Mouse (Mus musculus) hindbrain, embryonic 14.5 days (tissue): Measurements from ENCODE around the gene Mrgpra2b. TPM values are rescaled to one million over a fixed set of nuclear protein-coding genes. Genes with fewer than 3 reads are reported as not detected.
"Not testable (repeated sequence)": the region's sequence is repeated elsewhere in the genome, so short reads cannot be mapped to it uniquely, and the experiment has no call there.

Experiments
- ATAC-seq: fragments of 200-750 bp; cut with Nextera tagmentation; 2 replicates; pipeline ENCODE4 v1.8.0; 2017; ENCODE audit warnings: moderate number of reproducible peaks, mild to moderate bottlenecking, moderate TSS enrichment, moderate library complexity; ENCODE audit not compliant: low FRiP score
- DNase-seq: peaks from one replicate; pipeline ENCODE4 v3.0.0-alpha.2; 2015; ENCODE audit warnings: low spot score
- H3K27ac ChIP-seq: fragments of 300-500 bp; sonication (generic); 2 replicates; pipeline ENCODE4 v1.5.1; 2014; ENCODE audit warnings: mild to moderate bottlenecking, moderate library complexity
- H3K27me3 ChIP-seq: fragments of 300-500 bp; sonication (generic); 2 replicates; pipeline ENCODE4 v1.6.1; 2014; ENCODE audit warnings: mild to moderate bottlenecking, low read length, mixed read lengths; ENCODE audit not compliant: control insufficient read depth, insufficient read depth
- H3K36me3 ChIP-seq: fragments of 300-500 bp; sonication (generic); replicated peaks from 2 replicates; pipeline ENCODE4 v1.6.1; 2014; ENCODE audit not compliant: control insufficient read depth, insufficient read depth
- H3K4me1 ChIP-seq: fragments of 300-500 bp; sonication (generic); replicated peaks from 2 replicates; pipeline ENCODE4 v1.6.1; 2014; ENCODE audit warnings: antibody characterized with exemption, low read length, mixed read lengths; ENCODE audit not compliant: control insufficient read depth, insufficient read depth
- H3K4me2 ChIP-seq: fragments of 300-500 bp; sonication (generic); replicated peaks from 2 replicates; pipeline ENCODE4 v1.6.1; 2014; ENCODE audit warnings: mild to moderate bottlenecking, moderate library complexity
- H3K4me3 ChIP-seq: fragments of 300-500 bp; sonication (generic); replicated peaks from 2 replicates; pipeline ENCODE4 v1.5.1; 2014; ENCODE audit warnings: mild to moderate bottlenecking, low read length
- H3K9ac ChIP-seq: fragments of 300-500 bp; sonication (generic); 2 replicates; pipeline ENCODE4 v1.6.1; 2014
- H3K9me3 ChIP-seq: fragments of 300-500 bp; sonication (generic); 2 replicates; pipeline ENCODE4 v1.6.1; 2016; ENCODE audit warnings: low read length; ENCODE audit not compliant: control insufficient read depth
- WGBS: fragments of 180-500 bp; shearing (Covaris S2); extraction: QIAGEN DNeasy Blood & Tissue Kit; methylation state at CpG from one replicate; pipeline ENCODE4 v1.1.7; 2014; 5-methylcytosine and 5-hydroxymethylcytosine counted together
- polyA plus RNA-seq: library from polyadenylated mRNA; unstranded; fragments of >200 nt; fragmentation: Nextera tagmentation; extraction: Ambion mirVana; gene quantifications from 2 replicates; pipeline ENCODE4 v1.2.1, GENCODE M21; 2014

Mrgpra2b gene
- not detected in 2 replicates for polyA plus RNA-seq

GRCm38 (mm10) chr7:47528762-47529161 is at the start of gene Mrgpra2b:
Gene Mrgpra2b (minus strand): TSS chr7:47528862.
- no peak within 1 kb of the TSS for H3K4me2 ChIP-seq
- no peaks in the 10 kb centered on the region for H3K36me3 ChIP-seq
- H3K9me3 ChIP-seq: peaks cover 31% of the 10 kb centered on the region
- H3K9ac ChIP-seq: no peak within 1 kb of the TSS
- H3K27ac ChIP-seq: no peak within 1 kb of the TSS
- ATAC-seq (no peak), DNase-seq (no peak)
- no peaks in the 10 kb centered on the region for H3K27me3 ChIP-seq
- H3K4me1 ChIP-seq: no peaks in the 10 kb centered on the region
- H3K4me3 ChIP-seq: no peak within 1 kb of the TSS

- no peak for DNase-seq
- peaks cover 30% of the 10 kb centered on the region for H3K9me3 ChIP-seq
- no peaks in the 10 kb centered on the region for H3K27me3 ChIP-seq
- no peak overlapping the region for H3K4me2 ChIP-seq
- no peak for ATAC-seq
- H3K36me3 ChIP-seq: no peaks in the 10 kb centered on the region
- H3K9ac ChIP-seq: no peak overlapping the region
- no peak overlapping the region for H3K27ac ChIP-seq
- WGBS: 71% methylated on average over 1 of the region's 1 CpGs
- H3K4me3 ChIP-seq: no peak overlapping the region
- no peaks in the 10 kb centered on the region for H3K4me1 ChIP-seq
Observed at GRCm38 (mm10) chr7:47516379-47516778, 12.3 kb downstream of the Mrgpra2b start.

DNA sequence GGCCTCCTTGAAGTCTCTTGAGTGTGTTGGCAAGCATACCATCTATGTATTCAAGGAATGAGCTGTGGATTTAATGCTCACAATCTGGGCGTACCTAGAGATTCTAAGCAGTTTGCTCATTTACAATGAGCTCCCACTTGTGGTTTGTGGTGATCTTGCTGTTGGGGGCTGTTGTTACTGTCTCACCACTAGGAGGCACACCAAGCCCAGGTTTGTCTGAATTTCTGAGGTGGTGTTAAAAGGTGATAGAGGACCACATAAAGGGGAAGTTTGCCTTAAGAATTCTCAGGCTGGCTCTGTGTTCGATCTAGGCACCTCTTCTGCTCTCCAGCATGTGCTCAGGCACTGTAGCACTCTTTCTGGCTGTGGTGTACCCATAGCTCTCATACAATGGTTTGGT is 13.6 kb downstream of the Mrgpra2b start:
- H3K4me3 ChIP-seq: no peak overlapping the region
- no peak overlapping the region for H3K4me2 ChIP-seq
- ATAC-seq (no peak), DNase-seq (no peak)
- peaks cover 23% of the 10 kb centered on the region for H3K9me3 ChIP-seq
- H3K36me3 ChIP-seq: no peaks in the 10 kb centered on the region
- WGBS: 72% methylated on average over 2 of the region's 2 CpGs
- H3K9ac ChIP-seq: no peak overlapping the region
- H3K4me1 ChIP-seq: no peaks in the 10 kb centered on the region
- H3K27me3 ChIP-seq: no peaks in the 10 kb centered on the region
- H3K27ac ChIP-seq: no peak overlapping the region

DNA sequence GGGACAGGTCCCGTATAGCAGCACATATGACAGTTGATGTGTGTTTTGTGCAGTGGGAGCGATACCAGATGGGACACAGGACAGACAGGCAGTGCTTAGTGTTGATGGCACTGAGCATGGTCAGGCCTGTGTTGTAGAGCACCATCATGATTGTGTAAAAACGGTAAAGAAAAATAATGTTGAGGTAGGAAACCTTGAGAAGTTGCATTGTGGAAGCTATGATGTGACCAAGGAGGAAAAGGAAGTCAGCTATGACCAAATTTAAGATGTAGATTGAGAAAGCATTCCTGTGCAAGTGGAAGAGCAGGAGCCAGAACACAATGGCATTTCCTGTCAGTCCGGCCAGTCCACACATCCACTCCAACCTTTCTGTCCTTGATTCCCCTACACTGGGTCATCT is 25.7 kb downstream of the Mrgpra2b start:
- no peak for DNase-seq
- no peak for ATAC-seq

DNA sequence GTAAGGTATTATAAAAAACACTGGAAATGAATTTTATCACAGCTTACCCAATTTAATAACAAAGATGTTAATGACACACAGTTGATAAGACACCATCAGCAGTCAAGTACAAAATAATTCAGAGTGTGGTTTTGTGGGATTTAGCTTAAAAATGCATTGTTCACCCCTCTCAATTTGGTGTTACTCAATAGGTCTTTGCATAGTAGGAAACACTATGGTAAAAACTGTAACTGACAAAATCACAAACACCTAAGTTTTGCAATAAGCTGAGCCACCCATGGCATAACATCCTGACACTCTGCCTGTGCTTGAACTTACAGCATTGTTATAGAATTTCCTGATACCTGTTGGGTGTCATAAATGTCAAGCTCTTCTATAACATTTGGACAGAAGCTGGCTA is 37.4 kb downstream of the Mrgpra2b start:
- H3K4me3 ChIP-seq, H3K4me2 ChIP-seq, H3K27me3 ChIP-seq, ATAC-seq, DNase-seq, H3K9ac ChIP-seq, H3K27ac ChIP-seq, H3K4me1 ChIP-seq, H3K36me3 ChIP-seq: not testable (repeated sequence)
- H3K9me3 ChIP-seq: 0 out of 2 replicates have a peak, but pooled peaks cover 15% of the 10 kb centered on the region

More for the DNA sequence above, 25.7 kb downstream of the Mrgpra2b start:
- no peaks in the 10 kb centered on the region for H3K27me3 ChIP-seq
- peaks cover 46% of the 10 kb centered on the region for H3K9me3 ChIP-seq
- WGBS: 85% methylated on average over 4 of the region's 4 CpGs
- H3K27ac ChIP-seq: no peak overlapping the region
- no peak overlapping the region for H3K9ac ChIP-seq
- H3K4me3 ChIP-seq: no peak overlapping the region
- no peaks in the 10 kb centered on the region for H3K36me3 ChIP-seq
- H3K4me2 ChIP-seq: no peak overlapping the region
- no peaks in the 10 kb centered on the region for H3K4me1 ChIP-seq

DNA sequence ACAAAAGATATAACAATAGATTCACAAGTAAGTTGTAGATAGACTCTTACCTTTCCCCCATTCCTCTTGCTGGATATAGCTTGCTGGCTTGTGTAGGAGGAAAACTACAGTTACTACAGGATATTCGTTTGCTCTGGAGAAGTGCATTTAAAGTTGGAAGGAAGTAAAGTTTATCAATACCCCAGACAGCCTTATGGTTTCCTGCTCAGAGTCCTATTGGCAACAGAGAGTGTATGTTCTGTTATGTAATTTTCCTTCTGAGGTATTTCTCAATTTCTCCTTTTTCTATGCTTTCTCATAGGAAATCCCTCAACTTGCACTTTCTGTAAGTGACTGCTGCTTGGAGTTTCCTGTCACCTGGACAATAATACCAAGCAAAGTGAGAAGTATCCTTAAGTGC is 39.2 kb downstream of the Mrgpra2b start:
- not testable (repeated sequence) for DNase-seq, H3K9ac ChIP-seq, H3K4me1 ChIP-seq, H3K4me3 ChIP-seq, H3K4me2 ChIP-seq, H3K27me3 ChIP-seq, H3K27ac ChIP-seq, ATAC-seq, H3K9me3 ChIP-seq, H3K36me3 ChIP-seq
- no CpG with 5 or more reads among the region's 1 CpGs for WGBS

DNA sequence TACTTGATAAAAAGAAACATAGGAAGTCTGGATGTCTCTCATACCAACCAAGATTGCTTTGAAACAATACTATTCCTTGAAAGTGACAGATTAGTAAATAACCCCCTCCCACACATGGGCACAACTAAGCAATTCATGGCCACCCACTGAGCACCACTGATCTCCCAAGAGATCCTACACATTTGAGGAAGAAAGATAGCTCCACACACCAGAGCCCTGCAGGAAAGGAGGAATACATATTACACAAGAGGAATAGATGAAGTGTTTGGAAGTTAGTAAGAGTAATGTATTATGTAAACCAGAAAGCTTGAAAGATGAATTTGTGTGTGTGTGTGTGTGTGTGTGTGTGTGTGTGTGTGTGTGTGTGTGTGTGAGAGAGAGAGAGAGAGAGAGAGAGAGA is 45.5 kb downstream of the Mrgpra2b start:
- DNase-seq, H3K9me3 ChIP-seq, ATAC-seq, H3K4me1 ChIP-seq, H3K27ac ChIP-seq, H3K27me3 ChIP-seq, H3K36me3 ChIP-seq, H3K4me2 ChIP-seq, H3K4me3 ChIP-seq, H3K9ac ChIP-seq: not testable (repeated sequence)

DNA sequence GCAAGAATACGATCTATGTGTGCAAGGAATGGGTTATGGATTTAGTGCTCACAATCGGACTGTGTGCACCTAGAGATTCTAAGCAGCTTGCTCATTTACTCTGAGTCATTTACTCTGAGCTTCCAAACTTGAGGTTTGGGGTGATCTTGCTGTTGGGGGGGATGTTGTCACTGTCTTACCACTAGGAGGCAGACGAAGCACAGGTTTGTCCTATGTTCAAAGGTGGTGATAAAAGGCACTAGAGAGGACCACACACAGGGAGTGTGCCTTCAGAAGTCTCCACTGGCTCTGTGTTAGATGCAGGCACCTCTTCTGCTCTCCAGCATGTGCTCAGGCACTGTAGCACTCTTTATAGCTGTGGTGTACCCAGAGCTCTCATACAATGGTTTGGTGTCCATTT is 54.8 kb downstream of the Mrgpra2b start:
- ATAC-seq, H3K27me3 ChIP-seq, H3K36me3 ChIP-seq, H3K9ac ChIP-seq, H3K27ac ChIP-seq, H3K4me3 ChIP-seq, H3K9me3 ChIP-seq, DNase-seq, H3K4me1 ChIP-seq, H3K4me2 ChIP-seq: not testable (repeated sequence)
- WGBS: 29% methylated on average over 1 of the region's 3 CpGs

- H3K4me1 ChIP-seq, H3K4me2 ChIP-seq, H3K27me3 ChIP-seq, H3K9ac ChIP-seq, H3K36me3 ChIP-seq, ATAC-seq, DNase-seq, H3K27ac ChIP-seq, H3K9me3 ChIP-seq, H3K4me3 ChIP-seq: not testable (repeated sequence)
Observed at GRCm38 (mm10) chr7:47465278-47465981, 63.2 kb downstream of the Mrgpra2b start.

DNA sequence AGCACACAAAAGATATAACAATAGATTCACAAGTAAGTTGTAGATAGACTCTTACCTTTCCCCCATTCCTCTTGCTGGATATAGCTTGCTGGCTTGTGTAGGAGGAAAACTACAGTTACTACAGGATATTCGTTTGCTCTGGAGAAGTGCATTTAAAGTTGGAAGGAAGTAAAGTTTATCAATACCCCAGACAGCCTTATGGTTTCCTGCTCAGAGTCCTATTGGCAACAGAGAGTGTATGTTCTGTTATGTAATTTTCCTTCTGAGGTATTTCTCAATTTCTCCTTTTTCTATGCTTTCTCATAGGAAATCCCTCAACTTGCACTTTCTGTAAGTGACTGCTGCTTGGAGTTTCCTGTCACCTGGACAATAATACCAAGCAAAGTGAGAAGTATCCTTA is 76.6 kb downstream of the Mrgpra2b start, which contains the start of gene Mrgpra2a:
Gene Mrgpra2a, minus strand, starts transcription at position 125 of the 400 bp plus-strand sequence.
- H3K4me1 ChIP-seq, H3K27ac ChIP-seq, ATAC-seq, H3K4me3 ChIP-seq, H3K9ac ChIP-seq, H3K9me3 ChIP-seq, H3K4me2 ChIP-seq, DNase-seq, H3K27me3 ChIP-seq, H3K36me3 ChIP-seq: not testable (repeated sequence)
- WGBS: no CpG with 5 or more reads among the region's 1 CpGs
